Mouse (Mus musculus) heart, postnatal 36 days (tissue): ENCODE measurements around the gene Rtn4ip1. TPM values are rescaled to one million over a fixed set of nuclear protein-coding genes. Genes with fewer than 3 reads are reported as not detected.

Source experiments
- DNase-seq, 2 experiments: peaks; one replicate each; pipeline ENCODE4 v3.0.0; 2021 to 2022
- intact Hi-C: fragments of 180-260 bp; cut with DNase I; formaldehyde crosslinking; loops from one replicate; pipeline ENCODE4 v1.15.1; 2025
- total RNA-seq, 2 experiments: library from RNA; stranded (reverse); gene quantifications; 2 replicates each; pipeline ENCODE4 v1.2.3; 2021

Rtn4ip1 gene
- total RNA-seq, 2 experiments from 2014 or later: 58.5 to 65.3 TPM

GRCm38 (mm10) chr10:44000156-44000865, 98.7 kb downstream of the Rtn4ip1 start:
- DNase-seq: no peak
- intact Hi-C loops: no loop called here

GRCm38 (mm10) chr10:44002004-44002940, 100.7 kb downstream of the Rtn4ip1 start:
- peak in 1 of 2 experiments; percentile 14 for DNase-seq
- intact Hi-C loops: loop anchor here (2.0 kb wide), 2 partner anchors 47 to 69 kb away; no protein-coding TSS in a partner anchor

- intact Hi-C loops: loop anchor here (2.0 kb wide), 2 partner anchors 48 to 68 kb away; no protein-coding TSS in a partner anchor
- no peak for DNase-seq
These were observed 101.5 kb downstream of the Rtn4ip1 start for GRCm38 (mm10) chr10:44002995-44003524.

- intact Hi-C loops: loop anchor here (2.0 kb wide), 2 partner anchors 49 to 67 kb away; no protein-coding TSS in a partner anchor
- peak; percentile 66 to 78 for DNase-seq
These were observed 102.0 kb downstream of the Rtn4ip1 start for GRCm38 (mm10) chr10:44003551-44004151.

DNA sequence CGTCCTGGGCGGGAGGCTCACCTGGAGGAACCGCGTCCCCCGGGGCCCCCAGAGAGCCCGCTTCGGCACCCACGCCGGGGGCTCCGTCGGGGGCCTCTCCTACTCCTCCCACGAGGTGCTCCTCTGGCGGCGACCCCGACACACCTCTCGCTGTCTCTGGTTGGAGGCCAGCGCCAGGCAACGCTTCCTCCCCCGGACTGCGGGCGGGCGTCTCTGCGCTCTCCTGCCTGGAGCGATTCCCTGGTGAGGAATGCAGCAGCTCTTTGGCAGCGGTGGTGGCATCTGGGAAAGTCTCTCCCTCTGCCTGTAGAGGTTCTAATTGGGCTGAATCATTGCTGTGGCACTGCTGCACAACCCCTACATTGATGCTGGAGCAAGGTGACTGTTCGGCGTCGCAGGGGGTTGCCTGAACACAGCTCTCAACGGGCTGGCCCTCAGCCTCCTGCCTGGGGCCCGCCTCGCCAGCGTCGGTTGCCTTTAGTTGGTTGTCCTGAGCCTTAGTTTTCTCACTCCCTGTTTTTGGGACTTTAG, 102.7 kb downstream of the Rtn4ip1 start:
- DNase-seq: peak; percentile 40 to 51
- intact Hi-C loops: no loop called here

DNA sequence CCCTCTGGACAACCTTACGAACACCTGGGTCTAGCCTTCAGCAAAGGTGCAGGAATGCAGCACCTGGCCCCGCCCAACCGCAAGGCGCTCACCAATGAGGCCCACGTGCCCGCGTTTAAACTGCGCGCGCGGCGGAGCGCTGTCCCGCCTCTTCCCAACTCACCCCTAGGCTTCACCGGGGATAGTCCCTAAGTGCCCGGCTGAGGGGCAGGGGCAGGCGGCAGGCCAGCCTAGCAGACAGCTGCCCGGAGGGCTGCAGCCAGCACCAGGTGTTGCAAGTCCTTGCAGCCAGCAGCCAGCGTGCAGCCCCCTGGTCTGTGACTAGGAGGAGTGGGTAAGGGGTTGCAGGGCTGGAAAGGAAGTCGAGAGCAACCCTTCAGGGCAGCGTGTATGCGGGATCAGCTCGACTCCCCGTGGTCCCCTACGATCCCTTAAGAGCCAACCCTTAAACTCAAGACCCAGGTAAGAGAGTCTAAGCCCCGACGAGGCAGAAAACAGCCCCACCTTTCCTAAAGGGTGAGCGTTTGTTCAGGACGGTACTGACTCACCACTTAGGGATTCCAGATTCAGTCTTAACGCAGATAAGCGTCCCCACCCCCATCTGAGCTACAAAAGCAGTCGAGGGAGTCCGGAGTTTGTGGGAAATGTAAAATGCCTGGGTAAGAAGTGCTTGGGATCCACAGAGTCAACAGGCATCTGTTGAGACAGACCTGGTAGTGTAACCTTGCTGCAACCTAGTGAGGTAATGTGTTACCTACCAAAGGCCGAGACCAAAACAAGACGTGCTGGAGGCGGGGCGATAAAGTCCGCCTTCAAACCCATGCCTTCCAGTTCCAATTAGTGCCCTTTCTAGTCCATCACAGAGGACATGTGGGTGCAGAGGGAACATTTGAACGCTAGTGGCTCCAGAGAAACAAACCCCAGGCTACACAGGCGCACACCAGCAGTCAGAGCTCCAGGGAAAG, 104.4 kb downstream of the Rtn4ip1 start:
- intact Hi-C loops: no loop called here
- peak in 1 of 2 experiments; percentile 4 for DNase-seq

Other genes starting within 250 kb of the Rtn4ip1 start
- gene Qrsl1, start 62 bp upstream of the Rtn4ip1 start, total RNA-seq: 10 to 100 TPM; 24.8 to 27.1 TPM
- 1 to 10 TPM; 2.4 to 3.8 TPM for gene Crybg1, start 247.0 kb downstream of the Rtn4ip1 start, total RNA-seq